Mouse (Mus musculus): ENCODE data around the gene Fndc5.

Gene Fndc5

GRCm38 (mm10) chr4:129136579-129137391 lies at the start of gene Fndc5:
TSS of gene Fndc5 (plus strand) at chr4:129136999.
- no peak for DNase-seq (ENCODE audit: low read depth, low spot score)

GRCm38 (mm10) chr4:129087850-129088249 lies 48.9 kb upstream of the Fndc5 start:
- no peak for DNase-seq (ENCODE audit: low read depth, low spot score)

- no peak for DNase-seq (ENCODE audit: low read depth, low spot score)
These were observed 41.5 kb upstream of the Fndc5 start for GRCm38 (mm10) chr4:129095276-129095675.

- no peak for DNase-seq (ENCODE audit: low read depth, low spot score)
These were observed 39.8 kb upstream of the Fndc5 start for GRCm38 (mm10) chr4:129097006-129097405.

GRCm38 (mm10) chr4:129102133-129102829 lies 34.5 kb upstream of the Fndc5 start:
- no peak for DNase-seq (ENCODE audit: low read depth, low spot score)

GRCm38 (mm10) chr4:129105356-129105755 lies 31.4 kb upstream of the Fndc5 start, which contains the start of gene Tmem54:
TSS of gene Tmem54 (plus strand) at chr4:129105548.
- DNase-seq (ENCODE audit: low read depth, low spot score) = no peak

- DNase-seq (ENCODE audit: low read depth, low spot score) = no peak
These were observed 30.7 kb upstream of the Fndc5 start for GRCm38 (mm10) chr4:129106073-129106472.

- no peak for DNase-seq (ENCODE audit: low read depth, low spot score)
These were observed 29.4 kb upstream of the Fndc5 start for GRCm38 (mm10) chr4:129107348-129107899.

- DNase-seq (ENCODE audit: low read depth, low spot score) = no peak
These were observed 28.2 kb upstream of the Fndc5 start for GRCm38 (mm10) chr4:129108624-129109023.

GRCm38 (mm10) chr4:129110804-129111203 lies 26.0 kb upstream of the Fndc5 start:
- DNase-seq (ENCODE audit: low read depth, low spot score) = no peak

- DNase-seq (ENCODE audit: low read depth, low spot score) = no peak
These were observed 25.4 kb upstream of the Fndc5 start for GRCm38 (mm10) chr4:129111350-129111749.

- no peak for DNase-seq (ENCODE audit: low read depth, low spot score)
These were observed 24.6 kb upstream of the Fndc5 start for GRCm38 (mm10) chr4:129112231-129112630.

GRCm38 (mm10) chr4:129113083-129113988 lies 23.5 kb upstream of the Fndc5 start:
- DNase-seq (ENCODE audit: low read depth, low spot score) = no peak

GRCm38 (mm10) chr4:129116703-129117102 lies 20.1 kb upstream of the Fndc5 start:
- DNase-seq (ENCODE audit: low read depth, low spot score) = no peak

- no peak for DNase-seq (ENCODE audit: low read depth, low spot score)
These were observed 18.9 kb upstream of the Fndc5 start for GRCm38 (mm10) chr4:129117720-129118510.

- DNase-seq (ENCODE audit: low read depth, low spot score) = no peak
These were observed 17.1 kb upstream of the Fndc5 start for GRCm38 (mm10) chr4:129119708-129120107.

- no peak for DNase-seq (ENCODE audit: low read depth, low spot score)
These were observed 16.0 kb upstream of the Fndc5 start for GRCm38 (mm10) chr4:129120520-129121445.

GRCm38 (mm10) chr4:129121569-129122086 lies 15.2 kb upstream of the Fndc5 start, which contains the start of gene Hpca:
TSS of gene Hpca (minus strand) at chr4:129122036.
- DNase-seq (ENCODE audit: low read depth, low spot score) = no peak

GRCm38 (mm10) chr4:129122107-129122506 lies 14.7 kb upstream of the Fndc5 start:
- DNase-seq (ENCODE audit: low read depth, low spot score) = no peak
